In the genomic region with DNA sequence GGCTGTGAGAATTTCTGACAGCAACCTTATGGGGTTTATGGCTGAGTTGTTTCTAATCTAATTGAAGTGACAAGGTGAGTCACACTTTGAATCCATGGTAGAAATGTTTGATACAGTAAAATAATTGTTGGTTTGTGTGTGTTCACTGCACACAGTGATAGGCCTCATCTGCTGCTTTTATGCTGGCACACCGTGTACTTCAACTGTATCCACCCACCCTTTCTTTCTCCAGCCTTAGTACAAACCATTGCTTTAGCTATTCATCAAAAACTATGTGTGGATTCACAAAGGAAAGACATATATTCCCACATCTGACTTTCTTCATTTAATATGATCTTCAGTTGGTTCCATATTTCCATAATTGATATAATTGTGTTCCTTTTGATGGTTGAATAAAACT, we compare ENCODE assay signal across 21 mouse cellular contexts.
DNase-seq lines count a peak whose midpoint lies in the region; TF ChIP-seq lines count a peak whose summit lies in the region.
"Had no signal": no experiment of that assay in that cellular context is flagged by ENCODE, and none has a peak within 500 bp of the region (broad histone marks: within the 10 kb centered on the region; RNA-seq: fewer than 3 reads in every experiment).

No protein-coding gene starts in this region.

- H3K36me3 ChIP-seq in testis, adult 2 months (ENCODE audit: control insufficient read depth, insufficient read depth, low read length), result no peaks in the 10 kb centered on the region
- H3K36me3 ChIP-seq: embryonic facial prominence, embryonic 10.5 days; embryonic facial prominence, embryonic 12.5 days; forebrain, embryonic 15.5 days had no signal

- no peaks in the 10 kb centered on the region for H3K27me3 ChIP-seq in testis, adult 2 months (ENCODE audit: control insufficient read depth, insufficient read depth, low read length)
- H3K27me3 ChIP-seq: embryonic facial prominence, embryonic 12.5 days; forebrain, embryonic 13.5 days; forebrain, embryonic 15.5 days had no signal

- no peak overlapping the region for H3K4me3 ChIP-seq in layer of hippocampus, adult 2 months
- no peak overlapping the region for H3K4me3 ChIP-seq in left cerebral cortex, adult 2 months
- H3K4me3 ChIP-seq in testis, adult 2 months (ENCODE audit: control insufficient read depth, low read depth, low read length), result peak overlapping the region; percentile 13; the same call in 1 of the 2 replicates
- H3K4me3 ChIP-seq in cortical plate, adult 2 months (ENCODE audit: insufficient read depth, low read length), result no peak overlapping the region
- H3K4me3 ChIP-seq: embryonic facial prominence, embryonic 10.5 days; embryonic facial prominence, embryonic 12.5 days; forebrain, embryonic 13.5 days; forebrain, embryonic 15.5 days had no signal

- TF ChIP-seq POLR2A in testis, adult 2 months (IDR thresholded peaks at IDR 0.05; ENCODE audit: control insufficient read depth, low read depth, low read length), result no peak
- no peak for TF ChIP-seq POLR2A in cortical plate, adult 2 months (IDR thresholded peaks at IDR 0.05; ENCODE audit: extremely low read depth, insufficient read depth, low read length)

- 0 out of 2 replicates have a peak overlapping the region, but pooled peaks have one; percentile 32 for H3K27ac ChIP-seq in layer of hippocampus, adult 2 months
- peak overlapping the region; percentile 4; the same call in 1 of the 2 replicates for H3K27ac ChIP-seq in left cerebral cortex, adult 2 months
- no peak overlapping the region for H3K27ac ChIP-seq in testis, adult 2 months (ENCODE audit: control insufficient read depth, insufficient read depth, low read depth, low read length)
- 0 out of 2 replicates have a peak overlapping the region, but pooled peaks have one; percentile 18 for H3K27ac ChIP-seq in cortical plate, adult 2 months (ENCODE audit: insufficient read depth, low read length)
- H3K27ac ChIP-seq: embryonic facial prominence, embryonic 10.5 days; embryonic facial prominence, embryonic 12.5 days; forebrain, embryonic 13.5 days; forebrain, embryonic 15.5 days had no signal

- intact Hi-C loops in left cerebral cortex, adult 2 months (cut with DNase I), result no loop called here
- intact Hi-C loops in left cerebral cortex, postnatal 36 days (cut with DNase I), result no loop called here

- no peaks in the 10 kb centered on the region for H3K4me1 ChIP-seq in testis, adult 2 months (ENCODE audit: control insufficient read depth, insufficient read depth, low read length)
- H3K4me1 ChIP-seq in cortical plate, adult 2 months (ENCODE audit: control insufficient read depth, insufficient read depth, low read length), result peaks cover 3% of the 10 kb centered on the region
- H3K4me1 ChIP-seq: embryonic facial prominence, embryonic 10.5 days; embryonic facial prominence, embryonic 12.5 days; forebrain, embryonic 13.5 days; forebrain, embryonic 15.5 days had no signal

- TF ChIP-seq CTCF in layer of hippocampus, adult 2 months (conservative IDR thresholded peaks at IDR 0.05), result no peak
- TF ChIP-seq CTCF in left cerebral cortex, adult 2 months (IDR thresholded peaks at IDR 0.05), result no peak
- no peak for TF ChIP-seq CTCF in testis, adult 2 months (IDR thresholded peaks at IDR 0.05; ENCODE audit: control insufficient read depth, insufficient read depth, insufficient replicate concordance, low read depth, low read length)
- TF ChIP-seq CTCF in cortical plate, adult 2 months (IDR thresholded peaks at IDR 0.05; ENCODE audit: extremely low read depth, insufficient read depth, low read length), result no peak

- DNase-seq in layer of hippocampus, adult 2 months (ENCODE audit: low spot score in 2 of 2), result no peak
- no peak for DNase-seq in layer of hippocampus, adult 11-12 months (ENCODE audit: low spot score)
- no peak for DNase-seq in left cerebral cortex, adult 2 months (ENCODE audit: extremely low spot score in 1 of 2, low spot score in 2 of 2)
- DNase-seq in left cerebral cortex, postnatal 36 days (ENCODE audit: low spot score in 2 of 2), result no peak
- DNase-seq in testis, postnatal 10 days (ENCODE audit: low spot score), result no peak
- DNase-seq in kidney, adult 18-20 months, result no peak
- DNase-seq: adrenal gland, adult 2 months; adrenal gland, postnatal 10 days; adrenal gland, postnatal 25 days; cerebellum, adult 11-12 months; cerebellum, adult 2 months; cerebellum, adult 9-11 months; cerebellum, postnatal 14 days; cerebellum, postnatal 36 days; forebrain, postnatal 0 days had no signal
